Mouse (Mus musculus): Measurements from ENCODE around the gene Otub1. TPM values are rescaled to one million over a fixed set of nuclear protein-coding genes. Genes with fewer than 3 reads are reported as not detected.
A peak's percentile ranks its signal among the peaks of the same experiment; 100 is the strongest.

The Otub1 gene
- polyA plus RNA-seq, 1 experiment from 2014 or later: 139 TPM

DNA sequence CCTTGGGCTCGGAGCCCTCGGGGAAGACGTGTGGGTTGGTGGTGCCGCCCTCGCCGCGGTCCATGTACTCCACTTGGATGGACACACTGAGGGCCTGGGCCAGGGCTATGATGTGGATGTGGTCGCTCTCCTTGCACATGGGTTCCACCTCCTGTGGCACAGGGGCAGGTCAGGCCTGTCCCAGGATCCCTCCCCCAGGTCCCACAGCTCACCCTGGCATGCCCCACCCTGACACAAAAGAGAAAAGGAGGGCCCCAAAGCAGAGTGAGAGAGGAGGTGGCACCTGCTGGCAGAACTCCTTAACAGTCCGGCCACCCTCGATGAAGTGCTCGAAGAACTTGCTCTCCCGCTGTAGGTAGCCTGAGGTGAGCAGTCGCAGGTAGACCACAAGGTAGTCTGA lies 7.0 kb downstream of the Otub1 start:
- no peak for DNase-seq (ENCODE audit: low spot score)
- no peak overlapping the region for H3K27ac ChIP-seq (ENCODE audit: low read depth, low read length)
- WGBS: 96% methylated on average over 13 of the region's 13 CpGs

GRCm38 (mm10) chr19:7197445-7197844 lies 8.7 kb downstream of the Otub1 start:
- Histone ChIP-seq H3K36me3 (ENCODE audit: control insufficient read depth, insufficient read depth, low read length) (peaks cover 35% of the 10 kb centered on the region), H3K27me3 (replicated peaks; ENCODE audit: control insufficient read depth, insufficient read depth, low read length) (no peaks in the 10 kb centered on the region), H3K27ac (ENCODE audit: low read depth, low read length) (no peak overlapping the region), H3K9me3 (ENCODE audit: control insufficient read depth, low read length) (no peaks in the 10 kb centered on the region), H3K4me3 (ENCODE audit: low read depth, low read length) (no peak overlapping the region), H3K9ac (ENCODE audit: low read depth, low read length) (no peak overlapping the region), H3K4me1 (replicated peaks; ENCODE audit: control insufficient read depth, insufficient read depth, low read length) (peaks cover 19% of the 10 kb centered on the region), H3K4me2 (no peak overlapping the region)
- no peak for DNase-seq (ENCODE audit: low spot score)
- WGBS: 86% methylated on average over 9 of the region's 9 CpGs
- 0 out of 2 replicates have a peak, but pooled peaks have one; percentile 18 for ATAC-seq (replicated peaks; ENCODE audit: low FRiP score)

More for the DNA sequence above, 7.0 kb downstream of the Otub1 start:
- Histone ChIP-seq H3K9ac (ENCODE audit: low read depth, low read length) (no peak overlapping the region), H3K36me3 (ENCODE audit: control insufficient read depth, insufficient read depth, low read length) (peaks cover 47% of the 10 kb centered on the region), H3K27me3 (replicated peaks; ENCODE audit: control insufficient read depth, insufficient read depth, low read length) (no peaks in the 10 kb centered on the region), H3K4me2 (no peak overlapping the region), H3K4me3 (ENCODE audit: low read depth, low read length) (no peak overlapping the region), H3K9me3 (ENCODE audit: control insufficient read depth, low read length) (no peaks in the 10 kb centered on the region), H3K4me1 (replicated peaks; ENCODE audit: control insufficient read depth, insufficient read depth, low read length) (peaks cover 21% of the 10 kb centered on the region)
- no peak for ATAC-seq (replicated peaks; ENCODE audit: low FRiP score)

DNA sequence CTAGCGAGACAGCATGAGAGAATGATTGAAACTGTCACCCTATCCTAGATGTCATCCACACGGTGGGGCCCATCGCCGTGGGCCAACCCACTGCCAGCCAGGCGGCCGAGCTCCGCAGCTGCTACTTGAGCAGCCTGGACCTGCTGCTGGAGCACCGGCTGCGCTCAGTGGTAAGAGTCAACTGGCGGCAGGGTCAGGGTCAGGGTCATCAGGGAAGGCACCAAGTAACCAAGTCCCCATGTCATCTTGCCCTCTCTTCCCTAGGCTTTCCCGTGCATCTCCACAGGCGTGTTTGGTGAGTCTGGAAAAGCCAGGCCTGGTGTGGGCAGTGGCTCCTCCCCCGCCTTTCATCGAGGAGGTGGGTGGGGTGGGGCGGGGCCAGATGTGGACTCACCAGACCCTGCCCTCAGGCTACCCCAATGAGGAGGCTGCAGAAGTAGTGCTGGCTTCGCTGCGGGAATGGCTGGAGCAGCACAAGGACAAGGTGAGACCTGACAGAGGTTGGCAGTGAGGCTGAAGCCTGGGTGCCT lies 9.3 kb downstream of the Otub1 start:
- H3K36me3 ChIP-seq (ENCODE audit: control insufficient read depth, insufficient read depth, low read length): peaks cover 32% of the 10 kb centered on the region
- H3K27me3 ChIP-seq (replicated peaks; ENCODE audit: control insufficient read depth, insufficient read depth, low read length): no peaks in the 10 kb centered on the region
- 32% methylated on average over 17 of the region's 17 CpGs for WGBS
- peaks cover 25% of the 10 kb centered on the region for H3K4me1 ChIP-seq (replicated peaks; ENCODE audit: control insufficient read depth, insufficient read depth, low read length)
- no peak overlapping the region for H3K27ac ChIP-seq (ENCODE audit: low read depth, low read length)
- ATAC-seq (replicated peaks; ENCODE audit: low FRiP score) (peak; percentile 45; the same call in 1 of the 2 replicates), DNase-seq (ENCODE audit: low spot score) (peak; percentile 52)
- no peak overlapping the region for H3K4me2 ChIP-seq
- H3K4me3 ChIP-seq (ENCODE audit: low read depth, low read length): no peak overlapping the region
- no peak overlapping the region for H3K9ac ChIP-seq (ENCODE audit: low read depth, low read length)
- no peaks in the 10 kb centered on the region for H3K9me3 ChIP-seq (ENCODE audit: control insufficient read depth, low read length)

DNA sequence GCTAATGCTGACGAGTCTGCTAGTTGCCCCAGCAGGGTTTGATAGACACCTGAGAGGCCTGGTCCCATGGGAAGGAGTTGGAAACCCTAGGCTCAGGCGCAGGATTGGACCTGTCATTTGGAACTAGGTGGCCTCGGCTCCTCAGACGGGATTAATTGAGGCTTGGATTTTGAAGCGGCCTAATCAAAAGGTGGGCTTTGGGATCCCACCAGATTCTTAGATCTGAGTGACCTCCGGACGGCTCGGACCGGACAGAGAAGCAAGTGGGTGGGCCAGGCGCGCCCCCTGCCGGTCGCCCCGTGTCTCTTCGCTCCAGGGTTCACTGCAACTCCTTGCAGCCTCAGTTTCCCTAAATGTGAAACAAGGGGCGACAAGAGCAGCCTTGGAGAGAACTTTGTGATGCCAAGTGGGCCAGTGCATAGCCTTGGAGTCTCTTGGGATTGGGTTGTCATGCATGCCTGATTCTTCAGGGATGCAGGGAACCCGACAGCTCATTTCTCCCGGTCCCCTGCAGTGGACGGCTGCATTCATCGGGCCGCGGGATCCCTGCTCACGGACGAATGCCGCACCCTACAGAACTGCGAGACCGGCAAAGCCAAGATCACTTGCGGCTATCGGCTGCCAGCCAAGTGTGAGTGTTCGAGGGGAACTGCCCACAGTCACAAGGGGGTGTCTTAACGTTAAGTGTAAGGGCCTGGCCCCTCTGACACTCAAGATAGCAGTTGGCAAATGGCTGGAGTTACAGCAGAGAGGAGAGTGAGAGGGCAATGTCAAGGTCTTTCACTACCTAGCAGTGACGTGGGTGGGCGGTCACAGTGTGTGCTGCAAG lies 10.0 kb downstream of the Otub1 start:
- Histone ChIP-seq H3K27ac (ENCODE audit: low read depth, low read length) (no peak overlapping the region), H3K27me3 (replicated peaks; ENCODE audit: control insufficient read depth, insufficient read depth, low read length) (no peaks in the 10 kb centered on the region), H3K9ac (ENCODE audit: low read depth, low read length) (no peak overlapping the region), H3K9me3 (ENCODE audit: control insufficient read depth, low read length) (no peaks in the 10 kb centered on the region), H3K4me2 (peak overlapping the region; percentile 7; the same call in 1 of the 2 replicates), H3K36me3 (ENCODE audit: control insufficient read depth, insufficient read depth, low read length) (peaks cover 31% of the 10 kb centered on the region), H3K4me1 (replicated peaks; ENCODE audit: control insufficient read depth, insufficient read depth, low read length) (peaks cover 28% of the 10 kb centered on the region), H3K4me3 (ENCODE audit: low read depth, low read length) (no peak overlapping the region)
- DNase-seq (ENCODE audit: low spot score) (peak; percentile 67), ATAC-seq (replicated peaks; ENCODE audit: low FRiP score) (peak; percentile 24; the same call in 1 of the 2 replicates)
- 18% methylated on average over 33 of the region's 33 CpGs for WGBS

- WGBS: 55% methylated on average over 2 of the region's 2 CpGs
- no peak for ATAC-seq (replicated peaks; ENCODE audit: low FRiP score)
- Histone ChIP-seq H3K27ac (ENCODE audit: low read depth, low read length) (no peak overlapping the region), H3K9ac (ENCODE audit: low read depth, low read length) (no peak overlapping the region), H3K4me2 (no peak overlapping the region), H3K4me1 (replicated peaks; ENCODE audit: control insufficient read depth, insufficient read depth, low read length) (peaks cover 28% of the 10 kb centered on the region), H3K36me3 (ENCODE audit: control insufficient read depth, insufficient read depth, low read length) (no peaks in the 10 kb centered on the region), H3K4me3 (ENCODE audit: low read depth, low read length) (no peak overlapping the region), H3K27me3 (replicated peaks; ENCODE audit: control insufficient read depth, insufficient read depth, low read length) (no peaks in the 10 kb centered on the region), H3K9me3 (ENCODE audit: control insufficient read depth, low read length) (no peaks in the 10 kb centered on the region)
- no peak for DNase-seq (ENCODE audit: low spot score)
Observed at GRCm38 (mm10) chr19:7192561-7192967, 13.6 kb downstream of the Otub1 start.

GRCm38 (mm10) chr19:7191639-7192038 lies 14.5 kb downstream of the Otub1 start:
- Histone ChIP-seq H3K4me2 (no peak overlapping the region), H3K27me3 (replicated peaks; ENCODE audit: control insufficient read depth, insufficient read depth, low read length) (peaks cover under 1% of the 10 kb centered on the region), H3K27ac (ENCODE audit: low read depth, low read length) (no peak overlapping the region), H3K9ac (ENCODE audit: low read depth, low read length) (no peak overlapping the region), H3K4me3 (ENCODE audit: low read depth, low read length) (no peak overlapping the region), H3K4me1 (replicated peaks; ENCODE audit: control insufficient read depth, insufficient read depth, low read length) (peaks cover 20% of the 10 kb centered on the region), H3K9me3 (ENCODE audit: control insufficient read depth, low read length) (no peaks in the 10 kb centered on the region), H3K36me3 (ENCODE audit: control insufficient read depth, insufficient read depth, low read length) (no peaks in the 10 kb centered on the region)
- no peak for DNase-seq (ENCODE audit: low spot score)
- ATAC-seq (replicated peaks; ENCODE audit: low FRiP score): no peak
- WGBS: 41% methylated on average over 6 of the region's 6 CpGs

DNA sequence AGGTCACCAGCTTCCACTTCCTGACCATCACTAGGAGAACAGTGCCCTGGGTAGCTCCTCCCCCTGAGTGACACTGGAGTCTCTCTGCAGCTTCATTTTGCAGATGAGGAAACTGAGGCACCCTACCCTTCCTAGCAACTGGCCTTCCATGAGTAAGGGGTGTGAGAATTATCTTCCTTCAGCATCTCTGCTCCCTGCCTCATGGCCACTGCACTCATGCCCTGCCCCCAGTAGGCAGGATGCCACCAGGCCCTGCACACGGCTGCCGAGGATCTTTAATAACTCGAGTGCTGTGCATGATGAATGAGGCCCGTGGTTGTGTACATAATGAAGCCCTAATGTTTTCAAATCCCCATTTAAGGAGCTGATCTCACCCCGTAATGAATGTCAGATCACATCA lies 15.1 kb downstream of the Otub1 start:
- H3K9me3 ChIP-seq (ENCODE audit: control insufficient read depth, low read length): no peaks in the 10 kb centered on the region
- peaks cover 5% of the 10 kb centered on the region for H3K27me3 ChIP-seq (replicated peaks; ENCODE audit: control insufficient read depth, insufficient read depth, low read length)
- no peak overlapping the region for H3K4me3 ChIP-seq (ENCODE audit: low read depth, low read length)
- ATAC-seq (replicated peaks; ENCODE audit: low FRiP score) (no peak), DNase-seq (ENCODE audit: low spot score) (no peak)
- 66% methylated on average over 5 of the region's 5 CpGs for WGBS
- H3K9ac ChIP-seq (ENCODE audit: low read depth, low read length): no peak overlapping the region
- no peaks in the 10 kb centered on the region for H3K36me3 ChIP-seq (ENCODE audit: control insufficient read depth, insufficient read depth, low read length)
- H3K4me1 ChIP-seq (replicated peaks; ENCODE audit: control insufficient read depth, insufficient read depth, low read length): peaks cover 14% of the 10 kb centered on the region
- no peak overlapping the region for H3K27ac ChIP-seq (ENCODE audit: low read depth, low read length)
- no peak overlapping the region for H3K4me2 ChIP-seq

DNA sequence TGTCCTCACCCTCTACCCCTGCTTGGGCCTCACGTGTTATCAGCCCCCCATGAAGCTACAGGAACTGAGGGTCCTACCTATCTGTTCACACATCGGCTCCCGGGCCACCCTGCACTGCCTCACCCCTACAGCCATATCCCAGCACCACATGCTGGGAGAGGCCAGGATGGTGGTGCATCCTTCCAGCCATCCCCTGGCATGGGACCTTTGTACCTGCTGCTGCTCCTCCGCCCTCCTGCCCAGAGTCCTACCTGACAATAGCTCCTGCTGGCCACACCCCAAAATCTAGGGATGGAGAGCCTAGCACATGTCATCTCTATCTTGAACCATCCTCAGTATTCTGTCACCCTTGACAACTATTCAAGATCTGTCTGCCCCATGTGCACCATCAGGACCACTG lies 17.1 kb downstream of the Otub1 start:
- no peak for DNase-seq (ENCODE audit: low spot score)
- Histone ChIP-seq H3K36me3 (ENCODE audit: control insufficient read depth, insufficient read depth, low read length) (no peaks in the 10 kb centered on the region), H3K9ac (ENCODE audit: low read depth, low read length) (no peak overlapping the region), H3K4me2 (no peak overlapping the region), H3K27ac (ENCODE audit: low read depth, low read length) (no peak overlapping the region), H3K27me3 (replicated peaks; ENCODE audit: control insufficient read depth, insufficient read depth, low read length) (peaks cover 19% of the 10 kb centered on the region), H3K4me1 (replicated peaks; ENCODE audit: control insufficient read depth, insufficient read depth, low read length) (peaks cover 10% of the 10 kb centered on the region), H3K4me3 (ENCODE audit: low read depth, low read length) (no peak overlapping the region), H3K9me3 (ENCODE audit: control insufficient read depth, low read length) (no peaks in the 10 kb centered on the region)
- WGBS: 53% methylated on average over 4 of the region's 4 CpGs
- no peak for ATAC-seq (replicated peaks; ENCODE audit: low FRiP score)

- Histone ChIP-seq H3K4me2 (no peak overlapping the region), H3K9ac (ENCODE audit: low read depth, low read length) (no peak overlapping the region), H3K27ac (ENCODE audit: low read depth, low read length) (no peak overlapping the region), H3K4me3 (ENCODE audit: low read depth, low read length) (no peak overlapping the region), H3K9me3 (ENCODE audit: control insufficient read depth, low read length) (no peaks in the 10 kb centered on the region), H3K27me3 (replicated peaks; ENCODE audit: control insufficient read depth, insufficient read depth, low read length) (peaks cover 38% of the 10 kb centered on the region), H3K4me1 (replicated peaks; ENCODE audit: control insufficient read depth, insufficient read depth, low read length) (peaks cover 9% of the 10 kb centered on the region; the same call in 1 of the 2 replicates), H3K36me3 (ENCODE audit: control insufficient read depth, insufficient read depth, low read length) (no peaks in the 10 kb centered on the region)
- no peak for DNase-seq (ENCODE audit: low spot score)
- WGBS: 57% methylated on average over 5 of the region's 5 CpGs
- ATAC-seq (replicated peaks; ENCODE audit: low FRiP score): no peak
Observed at GRCm38 (mm10) chr19:7187157-7187556, 19.0 kb downstream of the Otub1 start.

Data from liver, embryonic 11.5 days (tissue).